Mouse (Mus musculus): ENCODE results near the gene Lcn2.

- TF ChIP-seq CTCF (IDR thresholded peaks at IDR 0.05; ENCODE audit: low read depth) (no peak), EP300 (IDR thresholded peaks at IDR 0.05; ENCODE audit: low read depth) (no peak)
These were observed 35.7 kb downstream of the Lcn2 start, which contains the start of gene Ciz1 for GRCm38 (mm10) chr2:32352151-32353006.
